Mouse (Mus musculus): Measurements from ENCODE around the gene Tex2. TPM values are rescaled to one million over a fixed set of nuclear protein-coding genes. Genes with fewer than 3 reads are reported as not detected.
"Not testable (repeated sequence)": the region's sequence is repeated elsewhere in the genome, so short reads cannot be mapped to it uniquely, and the experiment has no call there.

Tex2 gene
- polyA plus RNA-seq, 1 experiment from 2014 or later: 11.2 TPM

DNA sequence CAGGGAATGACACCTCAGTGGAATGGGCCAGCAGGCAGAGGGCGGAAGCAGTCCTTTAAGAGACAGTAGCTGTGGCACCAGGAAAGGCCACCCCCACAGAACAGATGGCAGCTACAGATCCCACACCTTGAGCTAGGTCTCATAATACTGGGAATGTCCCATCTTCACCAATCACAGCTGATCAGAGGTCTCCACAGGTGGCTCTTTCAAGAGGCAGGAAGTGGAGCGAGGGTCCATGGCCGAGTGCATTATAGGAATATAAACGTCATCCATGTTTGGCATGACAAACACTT lies 109.9 kb downstream of the Tex2 start:
- H3K36me3 ChIP-seq (ENCODE audit: control insufficient read depth, insufficient read depth, low read length): no peaks in the 10 kb centered on the region
- H3K27ac ChIP-seq (ENCODE audit: low read depth, low read length): no peak overlapping the region
- no peak overlapping the region for H3K4me3 ChIP-seq (ENCODE audit: low read depth, low read length)
- no peaks in the 10 kb centered on the region for H3K4me1 ChIP-seq (replicated peaks; ENCODE audit: control insufficient read depth, insufficient read depth, low read length)
- no peak overlapping the region for H3K4me2 ChIP-seq (replicated peaks; ENCODE audit: low read depth, low read length)
- no peaks in the 10 kb centered on the region for H3K9me3 ChIP-seq (ENCODE audit: control insufficient read depth, low read length)
- DNase-seq (ENCODE audit: low spot score) (no peak), ATAC-seq (ENCODE audit: low FRiP score) (no peak)
- 79% methylated on average over 4 of the region's 4 CpGs for WGBS
- no peaks in the 10 kb centered on the region for H3K27me3 ChIP-seq (ENCODE audit: control insufficient read depth, insufficient read depth, low read length)
- no peak overlapping the region for H3K9ac ChIP-seq (ENCODE audit: low read depth, low read length)

DNA sequence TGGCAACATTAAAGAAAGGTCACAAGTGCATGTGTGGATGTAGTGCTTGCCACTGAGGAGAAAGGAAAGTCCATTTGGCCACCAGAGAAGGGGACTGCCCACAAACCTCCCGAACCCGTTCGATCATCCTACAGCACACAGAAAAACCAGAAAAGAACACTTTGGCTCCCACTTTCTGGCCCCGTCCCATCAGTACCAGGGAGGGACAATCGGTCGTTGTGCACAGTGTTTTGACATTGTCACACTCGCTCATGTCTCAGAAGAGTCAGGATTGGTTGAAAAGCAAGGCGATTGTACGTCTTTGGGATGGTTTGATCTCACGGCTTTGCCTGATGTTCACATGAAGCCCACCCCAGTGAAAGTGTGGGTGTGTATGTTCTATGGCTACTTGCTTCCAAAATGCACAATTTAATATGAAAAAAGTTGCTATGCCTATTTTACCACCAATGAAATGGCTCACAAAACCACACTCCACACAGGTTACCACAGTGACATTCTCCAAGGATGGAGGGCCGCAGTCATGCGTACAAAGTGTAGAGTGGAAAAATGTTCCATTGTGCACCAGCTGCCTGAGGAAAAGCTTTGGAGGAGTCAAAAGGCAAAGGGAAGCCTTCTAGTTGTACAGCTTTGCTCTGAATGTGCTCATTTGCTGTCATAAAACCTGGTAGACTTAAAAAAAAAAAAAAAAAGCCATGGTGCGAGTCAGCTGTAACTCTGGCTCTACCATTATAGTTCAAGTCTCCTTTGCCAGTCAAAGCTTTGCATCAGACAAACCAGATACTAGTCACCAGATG lies 110.4 kb downstream of the Tex2 start:
- Histone ChIP-seq H3K4me1 (replicated peaks; ENCODE audit: control insufficient read depth, insufficient read depth, low read length) (no peaks in the 10 kb centered on the region), H3K9ac (ENCODE audit: low read depth, low read length) (no peak overlapping the region), H3K36me3 (ENCODE audit: control insufficient read depth, insufficient read depth, low read length) (no peaks in the 10 kb centered on the region), H3K9me3 (ENCODE audit: control insufficient read depth, low read length) (no peaks in the 10 kb centered on the region), H3K27me3 (ENCODE audit: control insufficient read depth, insufficient read depth, low read length) (no peaks in the 10 kb centered on the region), H3K4me2 (replicated peaks; ENCODE audit: low read depth, low read length) (no peak overlapping the region), H3K4me3 (ENCODE audit: low read depth, low read length) (no peak overlapping the region), H3K27ac (ENCODE audit: low read depth, low read length) (no peak overlapping the region)
- no peak for ATAC-seq (ENCODE audit: low FRiP score)
- WGBS: 67% methylated on average over 13 of the region's 13 CpGs
- DNase-seq (ENCODE audit: low spot score): no peak

DNA sequence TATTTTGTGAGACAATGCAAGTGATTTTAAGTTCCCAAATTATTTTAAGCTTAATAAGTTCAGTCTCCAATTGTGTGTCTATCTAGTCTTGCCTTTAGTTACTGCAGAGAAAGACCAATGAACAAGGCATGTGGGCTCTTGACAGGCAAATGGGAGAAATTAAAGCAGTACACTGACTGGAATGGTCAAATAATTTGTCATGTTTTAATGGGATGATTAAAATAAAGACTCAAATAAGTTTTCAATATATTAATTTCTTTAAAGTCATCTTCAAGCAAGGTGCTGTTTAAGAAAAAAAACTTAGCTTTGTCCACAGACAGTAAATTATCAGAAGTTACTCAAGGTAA lies 111.1 kb downstream of the Tex2 start:
- Histone ChIP-seq H3K4me2 (replicated peaks; ENCODE audit: low read depth, low read length) (peak overlapping the region; percentile 62; the same call in 1 of the 2 replicates), H3K9ac (ENCODE audit: low read depth, low read length) (peak overlapping the region; percentile 99; the same call in 1 of the 2 replicates), H3K27ac (ENCODE audit: low read depth, low read length) (peak overlapping the region; percentile 97), H3K36me3 (ENCODE audit: control insufficient read depth, insufficient read depth, low read length) (no peaks in the 10 kb centered on the region), H3K9me3 (ENCODE audit: control insufficient read depth, low read length) (no peaks in the 10 kb centered on the region), H3K4me1 (replicated peaks; ENCODE audit: control insufficient read depth, insufficient read depth, low read length) (no peaks in the 10 kb centered on the region), H3K27me3 (ENCODE audit: control insufficient read depth, insufficient read depth, low read length) (no peaks in the 10 kb centered on the region), H3K4me3 (ENCODE audit: low read depth, low read length) (peak overlapping the region; percentile 96; the same call in 1 of the 2 replicates)
- ATAC-seq (ENCODE audit: low FRiP score) (no peak), DNase-seq (ENCODE audit: low spot score) (no peak)

DNA sequence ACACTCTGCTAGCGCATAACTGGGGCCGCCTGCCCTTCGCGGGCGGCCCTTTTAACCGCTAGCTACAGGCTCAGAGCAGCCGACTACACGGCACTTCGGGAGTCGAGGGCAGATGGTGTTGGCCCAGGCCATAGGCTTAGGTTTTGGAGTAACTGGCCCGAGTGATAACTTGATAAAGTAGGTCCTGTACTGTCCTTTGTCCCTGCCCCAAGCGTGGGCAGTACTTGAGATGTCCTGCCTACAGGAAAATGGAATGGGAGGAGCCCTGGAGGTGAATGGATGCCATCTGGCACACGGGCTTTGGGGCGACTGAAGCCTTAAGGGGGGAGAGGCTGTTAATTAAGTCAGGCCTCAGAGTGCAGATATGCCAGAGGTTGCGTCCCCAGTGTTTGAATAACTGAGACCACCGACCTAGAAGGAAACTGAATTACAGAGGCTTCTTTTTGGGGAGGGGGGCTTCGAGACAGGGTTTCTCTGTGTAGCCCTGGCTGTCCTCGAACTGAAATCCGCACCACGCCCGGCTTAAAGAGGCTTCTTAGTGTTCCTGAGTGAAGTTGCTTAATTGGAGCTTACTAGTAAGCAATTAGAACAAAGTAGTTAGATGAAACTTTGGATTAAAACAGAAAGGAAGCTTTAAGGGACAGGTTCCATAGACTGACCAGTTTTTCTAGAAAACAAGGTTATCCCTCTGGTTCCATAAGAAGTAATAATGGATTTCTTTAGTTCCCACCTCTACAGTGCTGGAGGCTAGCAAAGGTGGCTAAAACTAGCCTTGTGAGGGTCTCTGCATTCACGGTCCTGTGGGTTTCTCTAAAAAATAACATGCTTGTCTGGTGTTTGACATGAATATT lies 111.7 kb downstream of the Tex2 start:
- Histone ChIP-seq H3K4me3 (ENCODE audit: low read depth, low read length) (peak overlapping the region; percentile 96), H3K4me2 (replicated peaks; ENCODE audit: low read depth, low read length) (peak overlapping the region; percentile 62), H3K27ac (ENCODE audit: low read depth, low read length) (peak overlapping the region; percentile 97), H3K9me3 (ENCODE audit: control insufficient read depth, low read length) (no peaks in the 10 kb centered on the region), H3K27me3 (ENCODE audit: control insufficient read depth, insufficient read depth, low read length) (no peaks in the 10 kb centered on the region), H3K9ac (ENCODE audit: low read depth, low read length) (peak overlapping the region; percentile 99), H3K4me1 (replicated peaks; ENCODE audit: control insufficient read depth, insufficient read depth, low read length) (no peaks in the 10 kb centered on the region), H3K36me3 (ENCODE audit: control insufficient read depth, insufficient read depth, low read length) (no peaks in the 10 kb centered on the region)
- DNase-seq (ENCODE audit: low spot score): peak; percentile 76
- ATAC-seq (ENCODE audit: low FRiP score): peak; percentile 85
- 1% methylated on average over 22 of the region's 22 CpGs for WGBS

DNA sequence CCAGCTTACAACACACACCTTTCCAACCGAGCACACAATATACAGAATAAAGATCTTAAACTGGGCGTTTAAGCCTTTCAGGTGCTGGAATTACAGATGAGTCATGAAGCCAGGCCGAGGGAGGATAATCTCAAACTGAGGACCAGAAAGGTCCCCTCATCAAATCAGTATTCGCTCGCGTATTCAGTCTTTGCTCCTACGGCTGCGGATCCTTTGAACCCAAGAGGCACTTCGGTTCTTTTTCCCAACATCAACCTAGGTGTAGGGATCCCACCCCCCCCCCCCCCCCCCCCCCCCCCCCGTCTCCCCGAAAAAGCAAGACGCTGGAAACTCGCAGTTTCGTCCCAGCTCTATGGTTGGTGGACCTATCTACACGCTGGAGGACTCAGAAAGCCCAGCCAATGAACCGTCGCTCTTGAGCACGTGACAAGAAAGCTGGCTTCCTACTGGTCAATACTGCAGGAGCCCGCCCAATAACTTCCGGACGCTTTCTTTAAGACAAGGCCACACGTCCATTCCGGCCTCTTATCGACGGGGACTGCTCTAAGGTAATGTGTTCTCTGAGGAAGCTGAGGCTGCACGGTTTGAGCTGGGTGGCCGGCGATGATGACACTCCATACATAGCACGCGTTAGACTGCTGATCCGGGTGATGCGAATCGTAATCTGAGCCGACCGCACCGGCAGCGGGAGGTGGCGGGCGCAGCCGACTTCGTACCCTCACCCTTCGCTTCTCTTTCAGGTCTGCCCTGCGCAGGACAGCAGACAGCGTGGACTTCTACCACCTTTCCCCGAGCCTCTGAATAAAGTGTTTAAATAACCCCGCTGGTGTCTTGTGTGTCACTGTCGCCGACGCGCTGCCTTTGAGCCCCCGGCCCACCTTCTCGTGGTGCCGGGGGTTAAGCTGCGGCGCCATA lies 112.6 kb downstream of the Tex2 start:
- peak overlapping the region; percentile 96 for H3K4me3 ChIP-seq (ENCODE audit: low read depth, low read length)
- WGBS: under 1% methylated on average over 50 of the region's 55 CpGs

DNA sequence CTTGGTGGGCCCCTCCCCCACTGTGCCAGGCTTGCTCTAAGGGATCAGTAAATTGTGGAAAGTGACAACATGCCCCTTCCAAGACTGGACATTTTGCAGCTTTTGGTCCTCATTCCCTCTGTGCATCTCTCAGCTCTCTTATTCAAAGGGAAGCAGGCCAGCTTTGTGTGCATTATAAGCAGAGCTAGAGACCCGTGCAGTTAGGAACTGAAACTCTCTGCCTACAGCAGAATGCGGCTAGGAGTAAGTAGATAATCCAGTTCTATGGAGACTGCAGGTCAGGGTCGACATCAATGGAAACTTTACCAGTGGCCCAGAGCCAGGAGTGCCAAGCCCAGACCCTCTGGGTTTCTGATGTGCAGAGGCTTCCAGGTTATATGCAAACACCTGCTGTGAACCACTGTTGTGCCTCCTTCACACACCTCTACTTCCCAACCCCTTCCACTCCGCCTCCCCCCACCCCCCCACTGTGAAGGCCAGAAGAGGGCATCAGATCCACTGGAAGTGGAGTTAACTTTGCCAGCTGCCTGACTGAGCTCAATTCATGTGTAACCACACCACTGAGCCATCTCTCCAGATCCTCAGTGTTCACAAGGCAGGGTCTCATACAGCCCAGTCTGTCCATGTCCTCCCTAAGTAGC lies 114.4 kb downstream of the Tex2 start:
- H3K36me3 ChIP-seq (ENCODE audit: control insufficient read depth, insufficient read depth, low read length): no peaks in the 10 kb centered on the region
- no peak overlapping the region for H3K4me3 ChIP-seq (ENCODE audit: low read depth, low read length)
- ATAC-seq (ENCODE audit: low FRiP score) (no peak), DNase-seq (ENCODE audit: low spot score) (no peak)
- no peak overlapping the region for H3K4me2 ChIP-seq (replicated peaks; ENCODE audit: low read depth, low read length)
- no peaks in the 10 kb centered on the region for H3K9me3 ChIP-seq (ENCODE audit: control insufficient read depth, low read length)
- no peak overlapping the region for H3K27ac ChIP-seq (ENCODE audit: low read depth, low read length)
- WGBS: 26% methylated on average over 4 of the region's 4 CpGs
- H3K4me1 ChIP-seq (replicated peaks; ENCODE audit: control insufficient read depth, insufficient read depth, low read length): no peaks in the 10 kb centered on the region
- no peak overlapping the region for H3K9ac ChIP-seq (ENCODE audit: low read depth, low read length)
- H3K27me3 ChIP-seq (ENCODE audit: control insufficient read depth, insufficient read depth, low read length): no peaks in the 10 kb centered on the region

More for the DNA sequence above, 112.6 kb downstream of the Tex2 start:
- Histone ChIP-seq H3K4me2 (replicated peaks; ENCODE audit: low read depth, low read length) (peak overlapping the region; percentile 62), H3K9ac (ENCODE audit: low read depth, low read length) (peak overlapping the region; percentile 99), H3K27ac (ENCODE audit: low read depth, low read length) (peak overlapping the region; percentile 97), H3K9me3 (ENCODE audit: control insufficient read depth, low read length) (no peaks in the 10 kb centered on the region), H3K4me1 (replicated peaks; ENCODE audit: control insufficient read depth, insufficient read depth, low read length) (no peaks in the 10 kb centered on the region), H3K27me3 (ENCODE audit: control insufficient read depth, insufficient read depth, low read length) (no peaks in the 10 kb centered on the region), H3K36me3 (ENCODE audit: control insufficient read depth, insufficient read depth, low read length) (no peaks in the 10 kb centered on the region)
- peak; percentile 96 for ATAC-seq (ENCODE audit: low FRiP score)
- DNase-seq (ENCODE audit: low spot score): peak; percentile 94

DNA sequence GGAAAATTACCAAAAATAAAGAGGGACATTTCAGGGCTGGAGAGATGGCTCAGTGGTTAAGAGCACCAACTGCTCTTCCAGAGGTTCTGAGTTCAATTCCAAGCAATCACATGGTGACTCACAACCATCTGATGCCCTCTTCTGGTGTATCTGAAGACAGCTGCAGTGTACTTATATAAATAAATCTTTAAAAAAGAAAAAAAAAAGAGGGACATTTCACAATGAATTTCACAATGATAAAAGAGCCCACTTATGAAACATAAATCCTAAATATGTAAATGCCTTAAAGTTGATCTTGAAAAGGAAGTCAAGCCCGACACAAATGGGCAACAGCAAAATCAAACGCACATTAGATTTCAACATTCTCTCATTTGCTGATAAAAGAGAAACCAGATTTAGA lies 115.3 kb downstream of the Tex2 start:
- H3K36me3 ChIP-seq (ENCODE audit: control insufficient read depth, insufficient read depth, low read length): no peaks in the 10 kb centered on the region
- DNase-seq (ENCODE audit: low spot score): no peak
- ATAC-seq (ENCODE audit: low FRiP score): no peak
- no peak overlapping the region for H3K4me3 ChIP-seq (ENCODE audit: low read depth, low read length)
- WGBS: 83% methylated on average over 2 of the region's 2 CpGs
- H3K9ac ChIP-seq (ENCODE audit: low read depth, low read length): no peak overlapping the region
- H3K27ac ChIP-seq (ENCODE audit: low read depth, low read length): no peak overlapping the region
- no peak overlapping the region for H3K4me2 ChIP-seq (replicated peaks; ENCODE audit: low read depth, low read length)
- H3K27me3 ChIP-seq (ENCODE audit: control insufficient read depth, insufficient read depth, low read length): no peaks in the 10 kb centered on the region
- no peaks in the 10 kb centered on the region for H3K9me3 ChIP-seq (ENCODE audit: control insufficient read depth, low read length)
- no peaks in the 10 kb centered on the region for H3K4me1 ChIP-seq (replicated peaks; ENCODE audit: control insufficient read depth, insufficient read depth, low read length)

DNA sequence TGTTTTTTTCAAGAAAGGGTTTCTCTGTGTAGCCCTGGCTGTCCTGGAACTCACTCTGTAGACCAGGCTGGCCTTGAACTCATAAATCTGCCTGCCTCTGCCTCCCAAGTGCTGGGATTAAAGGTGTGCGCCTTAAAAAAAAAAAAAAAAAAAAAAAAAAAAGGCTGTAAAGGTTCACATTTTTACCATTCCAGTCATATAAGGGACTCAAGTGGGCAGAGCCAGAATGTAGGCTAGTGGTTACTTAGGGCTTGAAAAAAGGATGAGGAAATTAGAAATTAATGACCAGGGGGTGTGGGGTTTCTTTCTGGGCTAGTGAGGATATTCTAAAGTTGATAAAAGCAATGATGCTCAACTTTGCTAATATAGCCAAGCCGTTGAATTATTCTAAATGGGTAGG lies 116.2 kb downstream of the Tex2 start:
- H3K9me3 ChIP-seq (ENCODE audit: control insufficient read depth, low read length); H3K9ac ChIP-seq (ENCODE audit: low read depth, low read length); ATAC-seq (ENCODE audit: low FRiP score); H3K4me2 ChIP-seq (replicated peaks; ENCODE audit: low read depth, low read length); H3K27me3 ChIP-seq (ENCODE audit: control insufficient read depth, insufficient read depth, low read length); H3K27ac ChIP-seq (ENCODE audit: low read depth, low read length); H3K4me1 ChIP-seq (replicated peaks; ENCODE audit: control insufficient read depth, insufficient read depth, low read length); H3K4me3 ChIP-seq (ENCODE audit: low read depth, low read length); DNase-seq (ENCODE audit: low spot score); H3K36me3 ChIP-seq (ENCODE audit: control insufficient read depth, insufficient read depth, low read length): not testable (repeated sequence)
- WGBS: 96% methylated on average over 2 of the region's 2 CpGs

All from hindbrain, embryonic 11.5 days (tissue).